Mouse (Mus musculus) adrenal gland (tissue): Measurements from ENCODE around the gene Tmem201.
"Not testable (repeated sequence)": the region's sequence is repeated elsewhere in the genome, so short reads cannot be mapped to it uniquely, and the experiment has no call there.

Experiments
- intact Hi-C: fragments of 180-260 bp; cut with DNase I; formaldehyde crosslinking; loops from one replicate; pipeline ENCODE4 v1.15.1; 2025
- long read RNA-seq, 2 experiments: library from polyadenylated mRNA; unstranded; transcript quantifications; one replicate each; pipeline ENCODE4 v2.0.0; 2020; ENCODE audit warnings: borderline replicate concordance in 1 of 2; ENCODE audit not compliant: insufficient replicate concordance in 1 of 2

Tmem201 gene
- long read RNA-seq, experiment 1, partial matches to known transcripts = 0 of 5 reads
- long read RNA-seq, experiment 1, other reads (novel, unspliced or antisense) = 1 of 5 reads
- long read RNA-seq, experiment 2, full-length matches to known transcripts = 7 of 11 reads
- long read RNA-seq, experiment 2, partial matches to known transcripts = 0 of 11 reads
- long read RNA-seq, experiment 2, other reads (novel, unspliced or antisense) = 4 of 11 reads

GRCm38 (mm10) chr4:149737383-149738324 is at the start of gene Tmem201:
Gene Tmem201, minus strand, starts transcription at chr4:149738044.
- intact Hi-C loops = no loop called here

GRCm38 (mm10) chr4:149784901-149785300 is 47.1 kb upstream of the Tmem201 start:
- intact Hi-C loops = no loop called here

- intact Hi-C loops = no loop called here
Observed at GRCm38 (mm10) chr4:149784371-149784770, 46.5 kb upstream of the Tmem201 start.

- intact Hi-C loops = no loop called here
Observed at GRCm38 (mm10) chr4:149782975-149783374, 45.1 kb upstream of the Tmem201 start.

GRCm38 (mm10) chr4:149780565-149781356 is 42.9 kb upstream of the Tmem201 start:
- intact Hi-C loops = no loop called here

GRCm38 (mm10) chr4:149779966-149780365 is 42.1 kb upstream of the Tmem201 start:
- intact Hi-C loops = no loop called here

GRCm38 (mm10) chr4:149777126-149777525 is 39.3 kb upstream of the Tmem201 start:
- intact Hi-C loops = no loop called here

GRCm38 (mm10) chr4:149775760-149776362 is 38.0 kb upstream of the Tmem201 start:
- intact Hi-C loops = no loop called here

- intact Hi-C loops = no loop called here
Observed at GRCm38 (mm10) chr4:149775330-149775729, 37.5 kb upstream of the Tmem201 start.

- intact Hi-C loops = no loop called here
Observed at GRCm38 (mm10) chr4:149774094-149774470, 36.2 kb upstream of the Tmem201 start, which contains the start of gene Slc25a33. Gene Slc25a33, minus strand, starts transcription at chr4:149774277.

GRCm38 (mm10) chr4:149773408-149774093 is 35.7 kb upstream of the Tmem201 start:
- intact Hi-C loops = no loop called here

- intact Hi-C loops = no loop called here
Observed at GRCm38 (mm10) chr4:149772394-149772793, 34.5 kb upstream of the Tmem201 start.

- intact Hi-C loops = no loop called here
Observed at GRCm38 (mm10) chr4:149765201-149765600, 27.4 kb upstream of the Tmem201 start.

- intact Hi-C loops = no loop called here
Observed at GRCm38 (mm10) chr4:149763335-149763734, 25.5 kb upstream of the Tmem201 start.

- intact Hi-C loops = no loop called here
Observed at GRCm38 (mm10) chr4:149759517-149759916, 21.7 kb upstream of the Tmem201 start.

- intact Hi-C loops = no loop called here
Observed at GRCm38 (mm10) chr4:149758423-149758822, 20.6 kb upstream of the Tmem201 start.

- intact Hi-C loops = not testable (repeated sequence)
Observed at GRCm38 (mm10) chr4:149756546-149756945, 18.7 kb upstream of the Tmem201 start.

GRCm38 (mm10) chr4:149752836-149753235 is 15.0 kb upstream of the Tmem201 start:
- intact Hi-C loops = loop anchor here (5.0 kb wide), 1 partner anchor 49 kb away; no protein-coding TSS in a partner anchor

GRCm38 (mm10) chr4:149752124-149752799 is 14.4 kb upstream of the Tmem201 start:
- intact Hi-C loops = loop anchor here (5.0 kb wide), 1 partner anchor 50 kb away; no protein-coding TSS in a partner anchor

GRCm38 (mm10) chr4:149750671-149751070 is 12.8 kb upstream of the Tmem201 start:
- intact Hi-C loops = loop anchor here (5.0 kb wide), 1 partner anchor 52 kb away; no protein-coding TSS in a partner anchor
